Mouse (Mus musculus) kidney, postnatal 14 days (tissue): Measurements from ENCODE around the gene Zbtb34.

Experiments
- DNase-seq: peaks from one replicate; pipeline ENCODE4 v3.0.0; 2022; ENCODE audit warnings: mixed read lengths

Gene Zbtb34

DNA sequence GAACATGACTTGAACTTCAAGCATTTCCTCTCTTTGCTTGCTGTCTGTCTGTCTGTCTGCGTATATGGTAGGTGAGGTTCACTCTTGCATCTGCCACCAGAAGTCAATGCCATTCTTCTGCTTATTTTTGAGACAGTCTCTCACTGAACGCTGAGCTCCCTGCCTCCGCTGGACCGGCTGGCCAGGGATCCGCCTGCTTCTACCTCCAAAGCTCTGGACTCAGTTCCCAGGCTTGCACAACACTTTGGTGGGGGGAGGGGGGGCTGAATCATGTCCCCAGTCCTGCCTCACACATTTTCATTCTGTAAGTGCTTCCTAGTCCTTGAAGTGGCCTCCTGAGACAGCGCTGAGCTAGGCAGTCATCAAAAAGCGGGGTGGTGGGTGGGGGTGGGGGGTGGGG is 32.0 kb downstream of the Zbtb34 start:
- no peak for DNase-seq

DNA sequence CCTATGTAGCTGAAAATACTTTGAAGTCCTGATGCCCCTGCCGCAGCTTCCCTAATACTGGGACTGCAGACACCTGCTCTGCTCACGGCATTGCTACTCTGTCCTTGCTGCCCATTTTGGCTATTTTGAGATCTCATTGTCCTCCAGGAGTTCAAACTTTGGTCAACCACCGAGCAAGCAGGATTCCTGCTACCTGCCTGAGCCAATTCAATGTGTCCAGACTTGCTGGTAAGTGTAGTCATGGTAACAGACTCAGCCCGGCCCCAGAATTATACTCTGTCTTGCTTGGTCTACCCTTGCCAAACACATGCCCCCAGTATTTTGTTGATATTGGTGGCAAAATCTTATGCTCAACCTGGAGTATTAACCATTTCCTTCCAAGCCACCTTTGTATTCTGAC is 34.1 kb downstream of the Zbtb34 start:
- DNase-seq, result no peak

DNA sequence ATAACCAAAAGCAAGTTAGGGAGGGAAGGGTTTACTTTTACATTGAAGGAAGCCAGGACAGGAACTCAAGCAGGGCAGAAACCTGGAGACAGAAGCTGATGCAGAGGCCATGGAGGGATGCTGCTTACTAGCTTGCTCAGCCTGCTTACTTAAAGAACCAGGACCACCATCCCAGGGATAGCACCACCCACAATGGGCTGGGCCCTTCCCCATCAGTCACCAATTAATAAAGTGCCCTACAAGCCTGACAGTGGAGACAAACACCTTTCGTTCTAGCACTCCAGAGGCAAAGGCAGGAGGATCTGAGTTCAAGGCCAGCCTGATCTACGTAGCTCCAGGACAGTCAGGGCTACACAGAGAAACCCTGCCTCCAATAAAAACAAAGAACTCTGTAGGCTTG is 36.1 kb downstream of the Zbtb34 start:
- no peak for DNase-seq

DNA sequence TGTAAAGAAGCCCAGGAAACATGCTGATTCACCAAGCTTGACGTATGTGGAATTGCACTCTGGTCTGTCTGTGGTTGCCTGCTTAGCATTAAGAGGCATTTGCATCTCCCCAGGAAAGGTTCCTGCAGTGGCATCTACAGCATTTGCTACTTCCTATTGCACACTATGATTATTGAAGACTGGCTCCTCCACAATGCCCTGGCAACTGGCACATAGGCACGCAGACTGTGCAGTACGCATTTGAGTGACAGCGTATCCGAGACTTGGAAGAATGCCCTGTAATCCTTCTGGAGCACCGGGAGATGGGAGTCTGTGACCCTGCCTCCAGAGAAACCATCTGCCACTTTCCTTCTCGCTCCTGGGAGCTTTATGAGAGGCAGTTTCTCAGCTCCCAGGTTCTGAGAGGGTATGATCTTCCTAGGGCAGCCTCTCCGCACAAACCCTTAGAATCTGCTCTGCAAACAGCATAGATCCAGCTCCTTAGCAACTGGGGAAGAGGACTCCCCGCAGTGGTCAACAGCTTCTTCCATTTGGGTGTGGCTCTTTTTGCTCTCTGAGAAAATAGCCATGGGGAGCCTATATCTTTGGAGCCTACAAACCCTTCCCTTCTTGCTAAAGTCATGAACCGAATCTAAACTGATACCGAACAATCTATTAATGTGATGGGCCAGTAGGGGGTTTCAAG is 37.0 kb downstream of the Zbtb34 start:
- DNase-seq, result no peak

DNA sequence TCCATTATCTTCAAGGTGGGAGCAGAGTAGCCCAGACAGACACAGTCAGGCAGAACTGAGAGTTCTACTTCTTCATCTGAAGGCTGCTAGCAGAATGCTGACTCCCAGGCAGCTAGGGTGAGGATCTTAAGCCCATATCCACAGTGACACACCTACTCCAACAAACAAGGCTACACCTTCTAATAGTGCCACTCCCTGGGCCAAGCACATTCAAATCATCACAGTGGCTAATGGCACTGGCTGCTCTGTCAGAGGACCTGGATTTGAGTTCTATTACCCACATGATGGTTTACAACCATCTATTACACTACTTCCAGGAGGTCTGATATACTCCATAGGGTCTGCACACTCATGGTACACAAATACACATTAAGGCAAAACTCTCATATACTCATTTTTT is 38.1 kb downstream of the Zbtb34 start:
- no peak for DNase-seq

DNA sequence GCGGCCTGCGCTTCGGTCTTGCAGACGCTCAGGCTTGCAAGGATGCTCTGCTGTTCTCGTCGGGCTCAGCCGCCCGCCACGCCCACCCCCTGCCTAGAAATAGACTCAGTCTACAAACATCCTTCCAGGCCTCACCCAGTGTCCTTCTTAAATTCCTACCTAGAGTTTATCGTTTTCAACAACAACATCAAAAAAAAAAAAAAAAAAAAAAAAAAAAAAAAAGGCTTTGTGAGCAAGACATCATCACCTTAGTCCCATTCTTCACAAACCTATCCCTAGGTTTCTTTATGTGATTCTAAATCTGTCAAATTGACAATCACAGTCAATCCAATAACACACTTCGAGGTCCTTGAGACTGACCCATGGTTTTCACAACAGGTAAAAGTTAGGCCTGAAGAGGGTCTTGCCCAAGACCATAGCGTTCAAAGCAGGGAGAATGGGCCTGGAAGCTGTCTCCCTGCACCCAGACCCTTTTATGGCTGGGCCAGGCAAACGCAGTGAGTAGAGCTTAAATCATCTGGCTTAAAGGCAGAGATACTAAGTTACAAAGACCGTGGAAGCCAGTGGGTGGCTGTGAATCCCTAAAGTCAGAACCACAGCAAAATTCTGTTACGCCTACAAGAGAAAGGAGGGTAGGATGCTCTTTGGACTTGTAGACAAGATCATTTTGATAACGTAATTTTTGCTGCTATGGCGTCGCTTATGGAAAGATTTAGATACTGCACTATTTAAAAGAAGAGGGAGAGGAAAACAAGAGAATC is 59.3 kb downstream of the Zbtb34 start:
- DNase-seq, result no peak

DNA sequence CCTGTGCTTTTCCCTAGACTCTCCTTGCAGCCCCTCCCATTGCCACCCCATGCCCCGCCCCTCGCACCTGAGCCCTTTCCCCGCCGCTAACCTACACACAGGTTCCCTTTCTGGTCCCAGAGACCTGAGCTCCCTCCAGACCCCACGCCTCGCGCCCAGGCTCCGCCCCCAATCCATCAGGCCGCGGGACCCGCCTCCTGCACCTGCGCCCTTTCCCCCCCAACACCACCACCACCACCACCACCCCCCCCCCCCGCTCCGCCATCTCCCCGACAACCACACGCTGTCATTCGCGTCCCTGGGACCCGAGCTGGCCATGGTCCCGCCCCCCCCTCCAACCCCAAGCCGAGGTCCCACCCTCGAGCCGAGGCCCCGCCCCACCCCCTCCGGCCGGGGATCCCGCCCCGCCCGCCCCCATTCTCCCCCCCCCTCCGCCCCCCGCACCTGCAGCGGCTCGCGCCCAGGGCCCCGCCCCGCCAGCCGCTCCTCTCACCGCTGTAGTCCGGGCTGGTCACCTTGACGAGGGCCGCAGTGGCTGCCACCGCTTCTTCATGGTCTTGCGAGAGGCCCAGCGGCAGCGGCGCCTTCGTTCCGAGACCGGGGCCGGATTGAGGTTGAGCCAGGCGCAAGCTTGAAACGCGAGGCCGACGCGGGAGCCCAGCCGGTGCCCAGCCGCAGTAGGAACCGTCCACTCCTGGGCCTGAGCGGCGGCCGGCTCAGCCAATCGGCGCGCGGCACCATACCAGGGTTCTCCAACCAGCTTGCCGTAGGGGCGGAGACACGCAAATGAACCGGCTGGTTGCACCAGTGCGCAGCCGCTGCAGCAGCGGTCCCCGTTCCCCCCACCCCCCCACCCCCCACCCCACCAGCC is 60.1 kb downstream of the Zbtb34 start, which contains the start of gene Ralgps1:
TSS of gene Ralgps1 (minus strand) at position 710 of the 871 bp plus-strand sequence.
- peak; percentile 99 for DNase-seq

DNA sequence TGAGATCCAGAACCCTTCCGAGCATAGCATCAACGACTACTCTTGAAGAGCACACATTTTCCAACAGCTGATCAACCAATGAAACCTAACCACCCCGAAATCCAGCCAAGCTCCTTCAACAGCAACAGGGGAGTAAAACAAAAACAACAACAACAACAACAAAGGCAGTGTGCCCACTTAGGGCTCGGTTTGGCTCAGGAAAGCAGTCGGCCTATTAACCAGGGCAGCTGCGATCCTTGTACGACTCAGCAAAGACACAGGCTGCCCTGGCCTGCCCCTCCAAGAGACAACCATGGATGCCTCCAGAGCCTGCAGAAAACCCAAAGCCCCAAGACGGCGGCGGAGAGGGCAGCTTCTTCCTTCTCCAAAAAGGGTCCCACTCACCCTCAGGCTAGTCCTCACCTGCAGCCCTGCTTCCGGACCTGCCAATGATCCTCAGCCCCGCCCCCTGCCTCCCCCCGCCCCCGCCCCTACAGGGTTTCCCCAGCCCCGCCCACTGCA is 60.8 kb downstream of the Zbtb34 start:
- DNase-seq, result no peak

DNA sequence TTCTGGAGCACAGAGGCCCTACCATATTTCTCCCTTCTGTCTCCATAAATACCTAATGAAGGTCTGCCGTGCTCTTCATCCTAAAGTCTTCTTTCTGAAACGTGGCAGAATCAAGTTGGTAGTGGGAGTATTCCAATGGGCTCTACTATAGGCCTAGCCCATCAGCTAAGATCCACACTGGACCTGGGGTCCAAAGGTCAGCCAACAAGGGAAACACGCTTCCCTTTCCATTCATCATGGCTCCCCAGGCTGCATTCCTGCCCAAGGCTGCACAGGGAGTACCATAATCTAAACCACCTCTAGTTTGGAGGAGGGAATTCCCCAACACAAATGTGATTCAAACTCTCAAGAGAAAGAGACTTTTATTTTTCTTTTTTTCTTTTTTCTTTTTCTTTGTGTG is 61.7 kb downstream of the Zbtb34 start:
- DNase-seq, result no peak

DNA sequence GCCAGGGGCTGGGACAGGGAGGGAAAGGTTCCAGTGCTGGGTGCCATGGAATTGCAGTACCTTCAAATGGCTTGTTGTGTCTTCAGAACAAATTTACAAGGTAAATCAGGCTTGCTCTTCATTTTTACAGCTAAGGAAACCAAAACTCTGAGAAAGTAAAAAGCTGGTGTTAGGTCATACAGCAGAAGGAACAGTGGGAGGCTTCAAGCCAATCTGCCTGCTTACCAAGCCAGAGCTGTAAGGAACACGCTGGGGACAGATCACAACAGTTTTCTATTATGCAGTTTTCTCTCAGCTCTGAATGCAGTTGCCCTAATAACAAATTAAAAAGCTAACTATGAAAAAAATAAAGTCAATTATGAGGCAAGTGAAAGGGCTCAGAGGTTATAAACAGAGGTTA is 62.6 kb downstream of the Zbtb34 start:
- no peak for DNase-seq

DNA sequence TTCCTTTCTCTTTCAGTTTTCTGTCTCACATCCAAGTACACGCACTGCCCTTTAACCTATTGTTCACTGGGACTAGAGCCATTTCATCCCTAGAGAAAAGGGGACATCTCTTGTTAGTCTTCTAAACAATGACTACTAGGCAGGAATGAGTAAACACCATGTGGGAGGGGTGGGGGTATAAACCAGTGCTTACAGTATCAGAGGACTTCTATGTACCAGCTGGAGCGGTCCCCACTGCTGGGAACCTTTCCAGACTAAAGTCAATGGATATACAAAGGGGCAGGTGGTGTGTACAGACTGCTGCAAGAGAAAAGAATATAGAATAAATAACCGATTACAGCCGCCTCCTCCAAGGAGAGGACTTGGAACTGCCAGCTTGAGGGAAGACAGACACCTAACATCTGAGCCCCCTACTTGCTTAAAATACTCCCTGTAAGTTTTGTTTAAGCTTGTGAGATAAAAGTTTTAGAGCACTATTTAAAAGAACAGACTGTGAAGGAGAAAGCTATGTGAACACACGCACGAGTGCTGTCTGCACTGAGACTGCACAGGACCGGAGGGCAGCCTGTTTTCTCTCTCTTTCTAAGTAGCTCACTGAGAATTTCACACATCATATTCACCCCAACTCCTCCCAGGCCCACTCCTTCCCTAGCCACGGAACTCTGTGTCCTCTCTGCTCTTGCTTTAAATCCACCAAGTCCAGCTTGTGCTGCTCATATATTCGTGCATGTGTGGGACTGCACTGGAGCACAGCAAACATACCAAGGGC is 65.2 kb downstream of the Zbtb34 start:
- DNase-seq, result peak; percentile 56

DNA sequence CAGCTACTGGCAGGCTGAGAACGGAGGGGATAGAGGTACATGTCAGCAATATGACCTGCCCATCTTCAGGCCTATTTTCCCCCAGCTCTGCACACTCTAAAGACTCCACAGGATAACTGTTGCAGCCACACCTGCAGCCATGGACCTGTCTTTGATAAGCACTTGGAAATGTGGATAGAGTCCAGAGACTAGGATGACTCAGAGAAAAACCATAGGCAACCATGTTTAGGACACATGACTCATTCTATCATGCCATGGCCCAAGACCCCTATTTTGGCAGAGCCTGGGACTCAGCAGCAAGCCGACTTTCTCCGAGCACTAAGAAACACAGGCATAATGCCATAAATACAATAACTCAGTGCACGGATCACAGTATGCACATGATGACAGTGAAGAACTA is 66.5 kb downstream of the Zbtb34 start:
- DNase-seq, result no peak

DNA sequence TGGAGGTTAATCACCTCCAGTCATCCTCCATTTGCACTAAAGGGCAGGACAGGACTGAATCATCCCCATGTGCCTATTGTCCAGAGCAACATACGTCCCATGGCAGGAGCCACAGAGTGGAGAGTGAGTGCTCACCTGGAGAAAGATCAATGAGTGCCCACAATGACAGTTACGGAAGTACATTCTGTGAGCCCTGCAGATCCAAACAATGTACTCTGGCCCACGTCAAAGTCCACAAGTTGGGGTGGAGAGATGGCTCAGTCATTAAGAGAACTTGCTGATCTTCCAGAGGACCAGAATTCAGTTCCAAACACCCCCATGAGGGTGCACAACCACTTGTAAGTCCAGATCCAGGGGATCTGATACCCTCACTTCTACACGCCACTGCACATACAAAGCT is 67.2 kb downstream of the Zbtb34 start:
- DNase-seq, result no peak

DNA sequence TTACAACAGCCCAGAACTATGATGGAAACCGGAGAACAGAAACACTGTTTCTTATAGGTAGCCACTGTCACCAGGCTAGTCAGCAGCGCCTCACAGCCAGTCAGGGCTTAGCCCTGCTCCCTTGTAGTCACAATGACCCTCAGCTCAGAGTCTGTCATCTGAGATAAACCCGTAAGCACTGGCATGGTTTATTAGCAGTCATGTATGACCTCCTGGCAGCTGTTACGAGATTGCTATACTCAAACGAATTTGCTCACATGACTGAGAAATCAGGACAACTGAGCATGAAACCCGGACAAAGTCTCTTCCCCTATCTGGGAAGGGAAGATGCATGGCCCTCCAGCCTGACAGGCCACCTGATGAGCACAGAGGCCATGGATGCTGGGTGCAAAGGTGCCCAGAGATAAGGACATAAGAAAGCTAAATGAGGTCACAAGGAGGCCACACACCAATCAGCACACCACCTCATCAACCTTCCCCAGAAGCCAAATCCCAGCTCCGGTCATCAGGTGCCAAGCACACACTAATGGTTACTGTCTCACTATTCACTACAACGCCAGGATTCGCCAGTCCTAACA is 69.9 kb downstream of the Zbtb34 start:
- no peak for DNase-seq

DNA sequence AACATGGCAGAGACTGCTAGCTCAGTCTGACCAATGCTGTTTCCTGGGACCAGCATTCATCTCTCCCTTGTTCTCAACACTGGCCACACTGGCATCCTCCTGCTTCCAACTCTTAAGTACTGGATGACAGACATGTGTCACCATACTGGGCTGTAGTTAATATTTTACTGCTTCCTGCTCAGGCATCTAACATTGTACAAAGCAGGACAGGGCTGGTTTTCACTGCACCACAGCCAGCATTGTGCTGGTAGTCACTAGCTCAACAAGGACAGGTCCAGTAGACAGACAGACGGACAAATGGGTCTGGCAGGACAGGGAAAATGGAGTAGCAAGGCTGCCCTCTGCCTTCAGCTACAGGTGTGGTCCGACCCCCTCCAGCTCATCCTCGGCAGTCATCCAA is 70.6 kb downstream of the Zbtb34 start:
- peak; percentile 45 for DNase-seq

DNA sequence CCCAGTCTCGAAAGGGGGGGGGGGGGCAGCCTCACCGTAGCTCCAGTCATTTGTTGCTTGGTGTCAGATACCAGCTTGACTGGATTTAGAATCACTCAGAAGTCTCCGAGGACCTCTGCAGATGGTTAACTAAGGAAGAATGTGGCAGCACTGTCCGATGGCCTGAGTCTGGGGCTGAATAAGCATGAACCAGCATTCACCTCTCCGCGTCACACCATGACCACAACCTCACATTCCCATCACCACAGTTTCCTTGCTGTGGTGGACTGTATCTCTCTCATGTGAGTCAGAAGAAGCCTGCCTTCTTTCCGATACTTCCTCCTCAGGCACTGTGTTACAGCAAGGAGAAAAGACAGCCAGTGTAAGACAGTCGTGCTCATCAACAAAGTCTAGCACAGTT is 71.9 kb downstream of the Zbtb34 start:
- DNase-seq, result peak; percentile 29

DNA sequence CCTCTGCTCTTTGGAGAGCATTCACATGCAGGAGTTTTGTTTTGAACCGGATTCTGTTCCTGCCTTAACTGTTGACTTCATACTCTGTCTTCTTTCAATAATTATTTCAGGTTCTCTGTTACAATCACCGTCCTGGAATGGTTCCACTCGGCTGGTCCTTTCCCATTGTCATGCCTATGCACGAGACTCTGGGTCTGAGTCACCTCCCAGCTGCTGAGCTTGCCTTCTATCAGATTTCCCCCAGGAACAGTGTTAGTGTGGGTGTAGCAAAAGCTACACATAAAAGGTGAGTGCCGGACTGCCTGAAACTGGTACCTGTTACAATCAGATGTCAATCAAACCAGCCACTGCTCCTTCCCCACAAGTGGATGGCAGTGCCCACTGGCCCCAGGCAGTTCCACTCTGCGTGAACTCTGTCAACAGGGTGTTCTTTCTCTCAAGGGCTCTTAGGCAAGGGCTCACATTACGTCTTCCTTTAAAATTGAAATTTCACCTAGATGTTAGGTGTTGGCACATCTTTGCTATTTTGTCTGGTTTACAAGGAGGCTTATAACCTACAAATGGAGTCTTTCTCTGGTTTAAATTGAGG is 73.8 kb downstream of the Zbtb34 start:
- DNase-seq, result no peak
